Mouse (Mus musculus): ENCODE data around the gene Daam1.

Daam1 gene

GRCm38 (mm10) chr12:71863846-71864543 lies 33.1 kb downstream of the Daam1 start:
- DNase-seq (ENCODE audit: low spot score) = no peak

- DNase-seq (ENCODE audit: low spot score) = no peak
These were observed 33.6 kb downstream of the Daam1 start for GRCm38 (mm10) chr12:71864544-71864897.

DNA sequence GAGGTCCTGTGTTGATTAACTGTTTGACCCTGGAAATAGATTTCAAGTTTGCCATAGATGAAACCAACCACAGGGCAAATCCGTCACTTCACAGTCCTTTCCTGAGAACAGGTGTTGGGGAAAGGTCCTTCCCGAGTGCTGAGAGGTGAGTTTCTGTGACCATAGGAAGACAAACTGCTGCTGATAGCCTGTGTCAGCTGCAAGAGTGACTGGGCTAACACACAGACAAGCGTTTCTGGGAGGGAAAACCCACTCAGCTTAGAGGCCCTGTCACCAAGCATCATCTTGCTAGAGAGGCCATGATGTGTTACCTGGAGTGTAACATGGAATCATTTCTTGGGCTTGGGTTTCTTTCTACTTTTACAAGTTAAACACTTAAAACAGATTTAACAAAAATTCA lies 35.1 kb downstream of the Daam1 start:
- DNase-seq (ENCODE audit: low spot score) = no peak

DNA sequence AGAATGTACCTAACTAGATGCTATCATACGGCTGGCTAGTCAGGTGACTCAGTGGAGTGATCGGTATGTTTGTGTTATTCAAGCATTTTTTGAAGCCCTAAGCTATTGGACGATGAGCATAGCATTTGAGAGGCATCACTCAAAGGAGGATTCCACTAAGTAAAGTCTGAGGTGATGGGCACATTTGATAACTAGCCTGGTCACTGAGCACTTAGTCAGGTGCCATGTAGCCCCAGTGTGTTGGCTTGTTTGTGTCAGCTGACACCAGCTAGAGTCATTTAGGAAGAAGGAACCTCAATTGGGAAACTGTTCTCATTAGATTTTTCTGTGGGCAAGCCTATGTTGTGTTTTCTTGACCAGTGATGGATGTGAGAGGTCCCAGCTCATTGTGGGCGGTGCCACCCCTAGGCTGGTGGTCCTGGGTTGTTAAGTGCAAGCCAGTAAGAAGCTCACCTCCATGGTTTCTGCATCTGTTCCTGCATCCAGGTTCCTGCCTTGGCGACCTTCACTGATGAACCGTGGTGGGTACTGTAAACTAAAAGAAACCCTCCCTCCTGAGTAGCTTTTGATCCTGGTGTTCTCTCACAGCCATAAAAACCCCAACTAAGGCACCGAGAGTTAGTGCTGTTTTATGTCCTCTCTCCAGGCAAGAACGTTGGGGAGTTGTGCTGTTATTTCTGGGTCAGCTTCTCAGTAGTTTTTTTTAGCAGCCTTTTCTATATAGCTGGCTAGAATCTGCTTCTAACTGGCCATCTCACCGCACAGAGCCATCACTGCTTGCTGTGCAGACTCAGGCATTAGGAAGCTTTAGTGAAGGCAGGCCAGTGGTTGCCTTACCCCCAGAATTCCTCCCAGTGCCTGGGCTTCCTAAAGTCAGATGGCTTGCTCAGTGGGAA lies 36.7 kb downstream of the Daam1 start:
- no peak for DNase-seq (ENCODE audit: low spot score)

- DNase-seq (ENCODE audit: low spot score) = no peak
These were observed 39.8 kb downstream of the Daam1 start for GRCm38 (mm10) chr12:71870644-71871043.

DNA sequence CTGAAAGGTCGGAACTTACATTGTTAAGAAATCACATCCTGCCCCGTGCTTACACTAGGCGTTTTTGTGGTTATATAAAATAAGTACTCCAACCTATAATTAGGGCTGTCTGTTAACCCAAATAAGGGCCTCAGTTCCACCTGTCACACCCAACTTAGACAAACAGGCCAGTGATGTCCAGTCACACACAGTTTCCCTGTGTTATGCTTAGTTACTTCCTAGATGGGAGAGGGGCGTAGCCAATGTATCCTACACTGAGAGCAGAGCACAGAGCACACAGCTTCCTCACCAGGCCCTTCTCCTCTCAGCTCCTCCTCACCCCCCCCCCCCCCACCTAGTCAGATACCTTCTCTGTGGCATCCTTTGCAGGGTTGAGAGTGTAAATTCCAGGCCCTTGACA lies 41.5 kb downstream of the Daam1 start:
- DNase-seq (ENCODE audit: low spot score) = no peak

DNA sequence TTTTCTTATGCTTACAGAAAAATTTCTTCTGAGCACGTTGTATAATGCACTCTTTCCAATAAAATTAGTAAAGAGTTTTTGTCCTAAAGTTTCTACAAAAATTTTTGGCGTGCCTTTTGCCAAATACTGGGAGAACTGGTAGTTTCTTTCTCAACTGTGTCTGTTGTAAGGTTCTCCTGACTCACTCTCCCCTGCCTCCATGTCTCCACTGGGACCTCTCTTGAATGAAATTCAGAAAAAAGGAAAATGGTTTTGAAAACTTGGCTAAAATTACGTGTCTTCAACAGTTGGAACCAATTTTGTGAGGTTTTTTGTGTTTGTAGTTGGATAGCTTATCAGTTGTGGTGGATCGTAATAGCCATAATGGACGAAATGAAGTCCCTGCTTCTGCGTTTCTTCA lies 43.7 kb downstream of the Daam1 start:
- no peak for DNase-seq (ENCODE audit: low spot score)

GRCm38 (mm10) chr12:71874984-71875383 lies 44.1 kb downstream of the Daam1 start:
- no peak for DNase-seq (ENCODE audit: low spot score)

DNA sequence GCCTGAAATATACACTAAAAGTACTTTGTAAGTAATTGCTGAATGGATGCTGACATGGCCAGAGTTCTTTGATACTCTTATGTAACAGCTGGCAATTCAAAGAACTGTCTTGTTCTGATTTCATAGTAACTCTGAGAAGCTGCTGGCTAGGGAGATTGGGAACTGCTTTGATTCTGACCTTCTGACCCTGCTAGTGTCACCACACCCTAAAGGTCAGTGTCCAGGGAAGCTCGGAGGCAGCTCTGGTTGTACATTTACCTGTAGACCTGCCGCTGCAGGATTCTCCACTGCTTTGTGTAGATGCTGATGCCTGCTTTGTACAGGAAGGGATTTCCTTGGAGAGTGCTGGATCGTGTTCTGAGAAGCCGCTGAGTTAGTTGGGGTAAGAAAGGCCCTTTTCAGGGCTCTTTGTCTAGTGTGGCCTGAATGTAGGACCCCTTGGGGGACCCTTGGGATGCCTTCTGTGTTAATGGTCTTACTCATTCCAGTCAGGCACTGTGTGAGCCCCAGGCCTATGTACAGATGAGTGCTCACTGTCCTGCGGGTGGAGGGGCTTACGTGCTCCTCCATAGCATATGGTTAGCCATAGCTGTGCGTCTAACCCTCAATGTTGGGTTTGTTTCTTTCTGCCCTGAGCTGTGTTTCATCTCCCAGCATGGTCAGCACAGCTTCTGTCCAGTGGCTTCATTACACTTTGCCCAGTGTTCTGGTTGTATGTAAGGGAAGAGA lies 45.0 kb downstream of the Daam1 start:
- no peak for DNase-seq (ENCODE audit: low spot score)

DNA sequence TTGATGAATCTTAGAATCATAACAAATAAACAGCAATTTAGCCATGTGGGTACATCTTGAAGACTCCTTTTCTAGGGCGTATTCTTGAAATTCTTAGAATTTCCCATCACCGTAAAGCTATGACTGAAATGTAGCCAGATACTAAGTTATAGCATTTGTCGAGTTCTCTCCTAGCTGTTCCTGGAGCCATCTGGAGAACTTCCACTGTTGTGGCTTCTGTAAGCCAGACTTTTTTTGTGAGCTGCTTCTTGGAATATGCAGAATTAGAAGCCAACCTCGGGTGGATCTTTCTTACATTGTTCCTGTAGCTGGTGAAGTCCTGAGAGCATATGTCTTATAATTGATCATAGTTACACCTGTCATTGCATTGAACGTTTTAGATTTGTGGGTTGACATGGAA lies 50.1 kb downstream of the Daam1 start:
- no peak for DNase-seq (ENCODE audit: low spot score)

DNA sequence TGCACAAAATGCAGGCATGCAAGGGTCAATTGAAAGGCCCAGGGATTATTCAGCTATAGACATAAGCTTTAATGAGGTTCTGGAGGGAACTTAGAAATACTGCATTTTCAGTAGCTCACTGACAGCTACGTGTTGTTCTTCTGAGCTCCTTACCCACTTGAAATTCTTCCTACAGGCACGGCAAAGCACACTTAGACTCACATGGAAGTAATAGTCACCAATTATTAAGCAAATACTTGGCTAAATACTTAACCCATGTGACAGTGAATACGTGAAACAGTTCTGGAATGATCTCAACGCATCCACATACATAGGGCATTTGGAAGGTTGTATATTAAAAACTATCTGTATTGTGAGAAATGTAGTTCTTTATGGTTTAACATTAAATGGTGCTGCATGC lies 50.6 kb downstream of the Daam1 start:
- DNase-seq (ENCODE audit: low spot score) = no peak

DNA sequence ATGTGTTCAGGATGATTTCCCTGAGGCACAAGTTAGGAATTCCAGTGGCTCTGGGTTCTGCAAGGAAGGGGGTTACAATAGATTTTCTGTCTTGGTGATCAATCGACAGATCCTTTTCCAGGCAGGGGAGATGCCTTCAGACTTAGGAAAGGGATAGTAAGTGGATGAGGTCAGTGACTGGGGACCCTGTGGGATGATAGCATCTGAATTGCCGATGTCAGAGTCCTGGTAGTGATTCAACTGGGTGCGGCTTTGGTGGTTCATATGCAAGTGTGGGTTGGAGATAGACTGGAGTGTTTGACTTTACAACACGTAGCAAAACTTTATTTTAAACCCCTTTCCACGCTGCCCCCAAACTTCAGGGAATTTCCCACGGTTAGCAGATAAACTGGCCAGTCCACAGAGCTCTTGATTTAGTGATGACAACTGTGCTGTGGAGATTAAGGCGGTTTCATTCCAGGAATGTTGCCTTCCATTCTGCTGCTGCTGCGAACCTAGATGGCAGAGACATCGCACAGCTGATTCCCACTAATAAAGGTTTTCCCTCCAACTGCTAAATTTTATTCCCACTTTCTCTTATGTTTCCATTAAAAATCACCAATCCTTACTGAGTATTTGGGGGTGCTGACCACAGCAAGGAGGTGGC lies 52.3 kb downstream of the Daam1 start:
- DNase-seq (ENCODE audit: low spot score) = no peak

GRCm38 (mm10) chr12:71885170-71885574 lies 54.3 kb downstream of the Daam1 start:
- DNase-seq (ENCODE audit: low spot score) = no peak

- DNase-seq (ENCODE audit: low spot score) = no peak
These were observed 54.8 kb downstream of the Daam1 start for GRCm38 (mm10) chr12:71885717-71886116.

GRCm38 (mm10) chr12:71886406-71886805 lies 55.5 kb downstream of the Daam1 start:
- DNase-seq (ENCODE audit: low spot score) = no peak

GRCm38 (mm10) chr12:71886941-71887340 lies 56.1 kb downstream of the Daam1 start:
- no peak for DNase-seq (ENCODE audit: low spot score)

DNA sequence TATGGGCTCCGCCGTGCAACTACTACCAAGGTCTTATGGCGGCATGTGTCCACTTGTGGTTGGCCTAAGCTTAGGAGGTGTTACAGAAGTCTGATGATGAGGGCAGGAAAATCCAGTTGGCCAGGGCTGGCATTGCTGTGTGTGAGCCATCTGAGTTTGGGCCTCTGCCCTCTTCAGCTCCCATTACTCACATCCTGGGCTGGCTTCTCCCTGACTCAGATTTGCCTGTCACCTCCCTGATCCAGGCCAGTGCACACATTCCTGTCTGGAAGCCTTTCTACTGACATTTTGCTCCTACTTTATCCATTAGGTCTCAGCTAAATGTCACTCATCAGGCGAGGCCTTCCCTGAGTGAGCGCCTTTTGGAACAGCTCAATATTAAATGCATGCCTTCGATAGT lies 57.5 kb downstream of the Daam1 start:
- DNase-seq (ENCODE audit: low spot score) = no peak

DNA sequence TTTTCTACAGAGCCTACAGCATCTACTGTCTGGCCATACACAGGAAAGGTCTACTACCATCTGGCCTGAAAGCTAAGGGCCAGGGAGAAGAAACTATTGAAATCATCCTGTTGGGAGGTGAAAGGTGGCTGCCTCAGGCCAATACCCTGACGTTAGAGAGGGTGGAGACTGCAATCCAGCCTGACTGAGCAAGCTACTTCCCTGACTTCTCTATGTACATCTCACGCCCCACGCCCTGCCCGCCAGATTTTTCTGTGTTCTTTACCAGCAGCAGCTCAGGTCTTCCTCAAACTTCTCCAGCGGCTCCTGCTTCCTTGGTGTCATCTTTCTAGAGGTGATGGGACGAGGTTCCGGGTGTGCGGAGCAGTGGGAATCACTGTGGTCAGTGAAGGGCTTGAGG lies 58.4 kb downstream of the Daam1 start:
- DNase-seq (ENCODE audit: low spot score) = no peak

- DNase-seq (ENCODE audit: low spot score) = no peak
These were observed 59.4 kb downstream of the Daam1 start for GRCm38 (mm10) chr12:71890282-71890681.

- no peak for DNase-seq (ENCODE audit: low spot score)
These were observed 61.0 kb downstream of the Daam1 start for GRCm38 (mm10) chr12:71891729-71892355.

DNA sequence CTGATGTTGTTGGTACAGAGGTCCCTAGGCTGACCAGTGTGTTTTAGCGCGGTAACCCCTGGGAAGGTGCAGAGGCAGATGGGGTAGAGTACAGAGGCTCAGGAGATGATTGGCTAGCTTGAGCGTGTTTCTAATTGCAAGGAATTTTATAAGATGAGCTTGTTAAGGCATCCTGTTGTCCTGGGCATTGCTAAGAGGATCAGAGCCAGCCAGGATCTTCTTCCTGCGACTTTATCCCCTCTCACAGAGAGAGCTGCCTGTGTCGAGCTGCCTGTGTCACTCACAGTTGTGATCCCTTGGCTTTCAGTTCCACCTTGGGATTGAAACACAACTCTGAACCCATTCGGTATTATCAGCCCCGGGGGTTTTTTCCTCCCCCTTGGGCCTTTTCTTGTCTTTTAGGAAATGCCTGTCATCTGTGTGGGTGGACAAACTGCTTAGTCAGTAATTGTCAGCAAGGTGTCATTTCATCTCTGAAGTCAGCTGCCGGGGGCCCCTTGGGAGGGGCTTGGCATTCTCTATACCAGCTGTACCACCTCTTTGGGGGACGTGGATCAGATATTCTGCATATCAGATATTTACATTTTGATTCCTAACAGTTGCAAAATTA lies 62.2 kb downstream of the Daam1 start:
- DNase-seq (ENCODE audit: low spot score) = no peak
